Mouse (Mus musculus): ENCODE data around the gene Ppp2r5a.

GRCm38 (mm10) chr1:191413691-191414415 lies 10.8 kb upstream of the Ppp2r5a start:
- TF ChIP-seq CTCF (IDR thresholded peaks at IDR 0.05; ENCODE audit: low read depth) (no peak), EP300 (IDR thresholded peaks at IDR 0.05; ENCODE audit: low read depth) (no peak)
